In genomic region chr2:71528014-71528713, GRCm38 (mm10) we compare ENCODE assay signal across 8 mouse cellular contexts. TPM values are rescaled to one million over a fixed set of nuclear protein-coding genes. Genes with fewer than 3 reads are reported as not detected.
DNase-seq lines count a peak whose midpoint lies in the region; ATAC-seq and TF ChIP-seq lines count a peak whose summit lies in the region.

TSS of gene Dlx1 (plus strand) at chr2:71528113.

- no peaks in the 10 kb centered on the region for H3K9me3 ChIP-seq in embryonic facial prominence, embryonic 10.5 days
- no peaks in the 10 kb centered on the region for H3K9me3 ChIP-seq in hindbrain, embryonic 13.5 days
- H3K9me3 ChIP-seq in liver, embryonic 14.5 days (ENCODE audit: control insufficient read depth, low read length) = no peaks in the 10 kb centered on the region

- peak within 1 kb of the TSS; percentile 35; the same call in 1 of the 2 replicates for H3K9ac ChIP-seq in hindbrain, embryonic 13.5 days
- H3K9ac ChIP-seq in liver, embryonic 14.5 days (replicated peaks) = no peak within 1 kb of the TSS

- DNase-seq in left cerebral cortex, adult 18-20 months (ENCODE audit: low spot score in 2 of 2) = no peak
- DNase-seq in left cerebral cortex, adult 11 months (ENCODE audit: low spot score) = no peak
- peak; percentile 49 for DNase-seq in embryonic facial prominence, embryonic 10.5 days (ENCODE audit: low spot score)
- DNase-seq in liver, embryonic 14.5 days (ENCODE audit: low read depth in 3 of 3, low spot score in 3 of 3) = no peak
- no peak for DNase-seq in cerebellum, postnatal 36 days
- no peak for DNase-seq in urinary bladder, postnatal 14 days (ENCODE audit: low spot score)

- peak within 1 kb of the TSS; percentile 63 for H3K4me2 ChIP-seq in hindbrain, embryonic 13.5 days
- H3K4me2 ChIP-seq in liver, embryonic 14.5 days (ENCODE audit: low read depth) = peak within 1 kb of the TSS; percentile 60

- peaks cover 87% of the 10 kb centered on the region for H3K4me1 ChIP-seq in embryonic facial prominence, embryonic 10.5 days
- peaks cover 26% of the 10 kb centered on the region for H3K4me1 ChIP-seq in hindbrain, embryonic 13.5 days (replicated peaks)
- no peaks in the 10 kb centered on the region for H3K4me1 ChIP-seq in liver, embryonic 14.5 days (replicated peaks; ENCODE audit: control insufficient read depth in 2 of 2, insufficient read depth in 2 of 2, low read length in 1 of 2)

- 0 out of 2 replicates have a peak, but pooled peaks have one; percentile 8 for ATAC-seq in hindbrain, embryonic 13.5 days (ENCODE audit: low FRiP score)
- no peak for ATAC-seq in liver, embryonic 14.5 days (ENCODE audit: insufficient read depth)
- no peak for ATAC-seq in frontal cortex, adult (ENCODE audit: low TSS enrichment)

- H3K27ac ChIP-seq in embryonic facial prominence, embryonic 10.5 days (replicated peaks) = peak within 1 kb of the TSS; percentile 89
- H3K27ac ChIP-seq in hindbrain, embryonic 13.5 days = no peak within 1 kb of the TSS
- no peak within 1 kb of the TSS for H3K27ac ChIP-seq in liver, embryonic 14.5 days

- H3K36me3 ChIP-seq in embryonic facial prominence, embryonic 10.5 days (replicated peaks) = no peaks in the 10 kb centered on the region
- H3K36me3 ChIP-seq in hindbrain, embryonic 13.5 days = no peaks in the 10 kb centered on the region
- no peaks in the 10 kb centered on the region for H3K36me3 ChIP-seq in liver, embryonic 14.5 days (replicated peaks; ENCODE audit: control insufficient read depth, insufficient read depth, low read depth)

- under 1% methylated on average over 26 of the region's 26 CpGs for WGBS in embryonic facial prominence, embryonic 10.5 days
- under 1% methylated on average over 26 of the region's 26 CpGs for WGBS in hindbrain, embryonic 13.5 days
- WGBS in liver, embryonic 14.5 days (ENCODE audit: insufficient replicate concordance) = 3% methylated on average over 26 of the region's 26 CpGs

- H3K27me3 ChIP-seq in embryonic facial prominence, embryonic 10.5 days (replicated peaks; ENCODE audit: low read depth, poor library complexity, severe bottlenecking) = peaks cover 100% of the 10 kb centered on the region
- peaks cover 99% of the 10 kb centered on the region for H3K27me3 ChIP-seq in hindbrain, embryonic 13.5 days
- peaks cover 99% of the 10 kb centered on the region for H3K27me3 ChIP-seq in liver, embryonic 14.5 days (ENCODE audit: control insufficient read depth, insufficient read depth, low read length)

- TF ChIP-seq CTCF in liver, embryonic 14.5 days (IDR thresholded peaks at IDR 0.05; ENCODE audit: low read depth) = no peak

- no peak for TF ChIP-seq EP300 in liver, embryonic 14.5 days (IDR thresholded peaks at IDR 0.05; ENCODE audit: low read depth)

- H3K4me3 ChIP-seq in embryonic facial prominence, embryonic 10.5 days = peak within 1 kb of the TSS; percentile 65
- H3K4me3 ChIP-seq in hindbrain, embryonic 13.5 days = peak within 1 kb of the TSS; percentile 39
- peak within 1 kb of the TSS in 1 of 2 experiments; percentile 31; a peak in 2 of 4 replicates for H3K4me3 ChIP-seq in liver, embryonic 14.5 days (ENCODE audit: insufficient read depth in 1 of 2, low read depth in 2 of 2, low read length in 2 of 2)

RNA-seq across cellular contexts. Expression of gene Dlx1, which starts in this region (rescaled TPM):
- 10 to 100 TPM; 18.5 to 20.4 TPM for total RNA-seq in left cerebral cortex, adult 18-20 months (2021)
- polyA plus RNA-seq in embryonic facial prominence, embryonic 10.5 days (2016; fragmentation: Nextera tagmentation; extraction: Ambion mirVana) = 46.1 and 69.6 TPM in 2 replicates
- polyA plus RNA-seq in hindbrain, embryonic 13.5 days (2015; fragmentation: Nextera tagmentation; extraction: Ambion mirVana) = 0.96 and 1.4 TPM in 2 replicates
- polyA plus RNA-seq in liver, embryonic 14.5 days (2012; rRNA removed) = 0.07 and 0.38 TPM in 2 replicates
- polyA plus RNA-seq in liver, embryonic 14.5 days (2014; fragmentation: Nextera tagmentation; extraction: Ambion mirVana) = not detected in 2 replicates

Comparison
In these comparisons a context has a peak if more than half of its experiments do, and no peak if none do; other contexts are left out.
1. RNA of gene Dlx1 (polyA plus RNA-seq): 46.1 to 69.6 TPM in embryonic facial prominence, embryonic 10.5 days; 0.96 to 1.4 TPM in hindbrain, embryonic 13.5 days and 0.07 to 0.38 TPM in liver, embryonic 14.5 days; every median in the first group is over 10 times any median in the second.